Mouse (Mus musculus): Measurements from ENCODE around the gene Chst8. TPM values are rescaled to one million over a fixed set of nuclear protein-coding genes. Genes with fewer than 3 reads are reported as not detected.

Chst8 gene
- polyA plus RNA-seq, 1 experiment from 2014 or later: 14.9 TPM

DNA sequence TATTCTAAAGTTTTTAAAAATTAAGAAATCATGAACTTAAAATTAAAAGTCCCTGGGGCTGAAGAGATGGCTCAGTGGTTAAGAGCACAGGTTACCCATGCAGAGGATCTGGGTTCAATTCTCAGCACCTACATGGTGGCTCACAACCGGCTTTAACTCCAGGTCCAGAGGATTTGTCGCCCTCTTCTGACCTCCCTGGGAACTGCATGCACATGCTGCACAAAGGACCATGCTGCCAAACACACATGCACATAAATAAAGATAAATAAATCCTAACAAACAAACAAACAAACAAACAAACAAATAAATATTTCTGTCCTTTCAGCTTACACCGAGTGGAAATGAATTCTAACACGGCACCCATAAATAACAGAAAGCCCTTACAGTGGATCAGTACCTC, 55.0 kb downstream of the Chst8 start:
- 88% methylated on average over 4 of the region's 4 CpGs for WGBS
- DNase-seq: no peak
- no peaks in the 10 kb centered on the region for H3K36me3 ChIP-seq (ENCODE audit: control insufficient read depth, insufficient read depth, low read length)
- no peak overlapping the region for H3K4me3 ChIP-seq (replicated peaks; ENCODE audit: low read depth, low read length)
- H3K27me3 ChIP-seq (ENCODE audit: control insufficient read depth, insufficient read depth, low read length): no peaks in the 10 kb centered on the region
- no peak overlapping the region for H3K4me2 ChIP-seq (ENCODE audit: low read length)
- H3K4me1 ChIP-seq (ENCODE audit: control insufficient read depth, insufficient read depth, low read length): peaks cover 27% of the 10 kb centered on the region; the same call in 1 of the 2 replicates
- H3K9ac ChIP-seq (replicated peaks; ENCODE audit: low read length): no peak overlapping the region
- no peak overlapping the region for H3K27ac ChIP-seq (replicated peaks; ENCODE audit: low read depth, low read length)
- ATAC-seq (ENCODE audit: low FRiP score, low TSS enrichment): no peak
- H3K9me3 ChIP-seq (ENCODE audit: control insufficient read depth, low read length): peaks cover 4% of the 10 kb centered on the region; the same call in 1 of the 2 replicates

DNA sequence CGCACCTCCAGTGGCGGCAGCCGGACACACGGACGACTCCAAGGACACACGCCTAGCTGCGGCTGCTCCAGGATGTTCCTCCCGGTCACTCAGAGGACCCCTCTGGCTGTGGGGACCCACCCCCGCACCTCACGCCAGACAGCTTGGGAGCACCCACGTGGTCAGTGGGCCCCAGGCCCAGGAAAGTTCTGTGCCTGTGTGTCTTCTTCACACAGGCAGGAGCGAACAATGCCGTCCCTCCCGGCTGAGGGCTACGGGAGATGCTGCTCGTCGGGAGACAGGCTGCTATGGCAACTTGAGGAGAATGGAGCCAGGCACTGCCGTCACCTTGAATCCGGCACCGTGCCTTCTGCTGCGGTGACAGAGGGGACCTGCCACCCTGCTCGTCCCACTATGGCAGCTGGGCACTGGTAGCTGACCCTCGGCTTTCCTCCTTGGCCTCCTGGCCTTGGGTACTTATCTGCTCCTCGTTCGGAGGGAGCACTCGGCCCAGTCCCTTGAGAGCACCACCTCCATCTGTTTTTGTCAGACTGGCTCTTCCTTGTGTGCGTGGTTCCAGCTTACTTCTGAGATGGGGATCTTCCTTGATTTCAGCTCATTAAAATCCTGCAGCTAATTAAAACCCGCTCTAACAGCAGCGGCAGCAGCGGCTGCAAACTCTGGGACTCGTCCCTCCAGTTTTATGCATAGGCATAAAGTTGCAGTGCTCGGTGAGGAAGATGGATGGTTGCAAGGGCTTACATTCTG, 59.2 kb downstream of the Chst8 start:
- WGBS: 47% methylated on average over 32 of the region's 32 CpGs

DNA sequence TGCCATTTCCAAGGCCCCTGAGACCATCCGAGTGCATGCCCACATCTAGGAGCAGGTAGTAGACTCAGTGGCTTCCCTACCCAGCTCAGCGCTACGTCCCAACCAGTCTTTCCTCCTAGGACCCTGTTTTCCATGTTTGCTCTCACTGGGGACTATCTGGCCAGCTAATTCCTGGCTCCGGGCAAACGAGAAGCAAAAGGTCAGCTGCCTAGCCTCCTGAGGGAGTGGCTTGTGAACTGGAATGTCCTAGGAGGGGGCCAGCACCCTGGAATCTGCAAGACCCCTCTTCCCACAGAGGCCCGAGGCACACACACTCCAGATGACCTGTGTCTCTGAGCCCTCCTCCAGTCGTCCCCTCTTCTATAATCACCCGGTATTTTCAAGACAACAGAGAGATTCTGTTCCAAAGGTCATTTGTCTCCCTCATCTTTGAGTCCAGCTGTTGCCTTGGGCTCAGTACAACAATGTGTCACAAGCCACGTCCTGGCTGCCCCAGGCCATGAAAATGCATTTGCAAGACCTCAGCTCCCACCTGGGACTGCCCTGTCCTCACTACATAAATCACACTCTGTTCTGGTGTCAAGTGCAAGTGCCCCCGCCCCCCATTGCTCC, 60.3 kb downstream of the Chst8 start:
- Histone ChIP-seq H3K9me3 (ENCODE audit: control insufficient read depth, low read length) (peaks cover 4% of the 10 kb centered on the region; the same call in 1 of the 2 replicates), H3K4me1 (ENCODE audit: control insufficient read depth, insufficient read depth, low read length) (peaks cover 22% of the 10 kb centered on the region; the same call in 1 of the 2 replicates), H3K4me2 (ENCODE audit: low read length) (no peak overlapping the region), H3K9ac (replicated peaks; ENCODE audit: low read length) (no peak overlapping the region), H3K27ac (replicated peaks; ENCODE audit: low read depth, low read length) (peak overlapping the region; percentile 14; the same call in 1 of the 2 replicates), H3K27me3 (ENCODE audit: control insufficient read depth, insufficient read depth, low read length) (no peaks in the 10 kb centered on the region), H3K4me3 (replicated peaks; ENCODE audit: low read depth, low read length) (no peak overlapping the region), H3K36me3 (ENCODE audit: control insufficient read depth, insufficient read depth, low read length) (no peaks in the 10 kb centered on the region)
- DNase-seq: peak; percentile 31
- WGBS: 46% methylated on average over 10 of the region's 10 CpGs
- ATAC-seq (ENCODE audit: low FRiP score, low TSS enrichment): no peak

More for the DNA sequence above, 59.2 kb downstream of the Chst8 start:
- H3K4me3 ChIP-seq (replicated peaks; ENCODE audit: low read depth, low read length): no peak overlapping the region
- H3K4me1 ChIP-seq (ENCODE audit: control insufficient read depth, insufficient read depth, low read length): peaks cover 22% of the 10 kb centered on the region; the same call in 1 of the 2 replicates
- ATAC-seq (ENCODE audit: low FRiP score, low TSS enrichment): no peak
- DNase-seq: peak; percentile 65
- no peaks in the 10 kb centered on the region for H3K36me3 ChIP-seq (ENCODE audit: control insufficient read depth, insufficient read depth, low read length)
- no peaks in the 10 kb centered on the region for H3K27me3 ChIP-seq (ENCODE audit: control insufficient read depth, insufficient read depth, low read length)
- H3K4me2 ChIP-seq (ENCODE audit: low read length): peak overlapping the region; percentile 32
- peaks cover 4% of the 10 kb centered on the region; the same call in 1 of the 2 replicates for H3K9me3 ChIP-seq (ENCODE audit: control insufficient read depth, low read length)
- peak overlapping the region; percentile 58 for H3K27ac ChIP-seq (replicated peaks; ENCODE audit: low read depth, low read length)
- no peak overlapping the region for H3K9ac ChIP-seq (replicated peaks; ENCODE audit: low read length)

DNA sequence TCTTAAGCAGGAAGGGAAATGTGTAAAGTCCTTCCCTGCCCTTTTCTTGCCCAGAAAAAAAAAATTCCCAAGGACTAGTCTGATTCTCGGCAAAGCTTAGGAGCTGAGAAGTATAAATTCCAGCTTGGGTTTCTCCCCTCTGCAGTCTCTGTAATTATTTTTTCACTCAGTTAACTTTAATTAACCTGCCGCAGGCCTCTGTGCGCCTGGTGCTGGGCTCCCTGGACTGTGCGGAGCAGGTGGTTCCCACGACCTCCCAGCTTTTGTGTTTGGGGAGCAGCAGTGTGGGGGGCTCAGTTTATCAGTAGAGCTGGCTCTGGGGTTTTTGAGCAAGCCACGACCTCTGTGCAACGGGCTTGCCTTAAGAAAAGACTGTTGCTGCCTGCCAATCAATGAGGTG, 62.2 kb downstream of the Chst8 start:
- Histone ChIP-seq H3K4me2 (ENCODE audit: low read length) (no peak overlapping the region), H3K27me3 (ENCODE audit: control insufficient read depth, insufficient read depth, low read length) (no peaks in the 10 kb centered on the region), H3K9me3 (ENCODE audit: control insufficient read depth, low read length) (no peaks in the 10 kb centered on the region), H3K9ac (replicated peaks; ENCODE audit: low read length) (no peak overlapping the region), H3K4me1 (ENCODE audit: control insufficient read depth, insufficient read depth, low read length) (peaks cover 28% of the 10 kb centered on the region), H3K4me3 (replicated peaks; ENCODE audit: low read depth, low read length) (no peak overlapping the region), H3K27ac (replicated peaks; ENCODE audit: low read depth, low read length) (no peak overlapping the region), H3K36me3 (ENCODE audit: control insufficient read depth, insufficient read depth, low read length) (no peaks in the 10 kb centered on the region)
- DNase-seq: no peak
- 50% methylated on average over 7 of the region's 7 CpGs for WGBS
- ATAC-seq (ENCODE audit: low FRiP score, low TSS enrichment): no peak

DNA sequence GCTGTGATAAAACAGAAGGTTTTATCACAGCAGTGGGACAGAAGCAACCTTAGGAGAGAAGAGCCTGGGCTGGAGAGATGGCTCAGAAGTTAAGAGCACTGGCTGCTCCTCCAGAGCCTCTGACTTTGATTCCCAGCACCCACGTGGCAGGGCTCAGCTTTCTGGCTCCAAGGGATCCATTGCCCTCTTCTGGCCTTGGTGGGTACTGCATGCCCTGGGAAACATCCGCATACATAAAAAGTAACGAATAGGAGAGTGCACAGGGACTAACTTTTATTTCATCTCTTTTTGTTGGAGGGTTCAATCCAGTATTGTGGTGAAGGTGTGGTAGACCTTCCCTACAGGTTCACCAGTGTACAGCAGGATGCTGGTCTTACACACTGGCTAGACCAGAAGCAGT, 62.8 kb downstream of the Chst8 start:
- 48% methylated on average over 3 of the region's 3 CpGs for WGBS
- H3K9me3 ChIP-seq (ENCODE audit: control insufficient read depth, low read length): no peaks in the 10 kb centered on the region
- no peak for ATAC-seq (ENCODE audit: low FRiP score, low TSS enrichment)

DNA sequence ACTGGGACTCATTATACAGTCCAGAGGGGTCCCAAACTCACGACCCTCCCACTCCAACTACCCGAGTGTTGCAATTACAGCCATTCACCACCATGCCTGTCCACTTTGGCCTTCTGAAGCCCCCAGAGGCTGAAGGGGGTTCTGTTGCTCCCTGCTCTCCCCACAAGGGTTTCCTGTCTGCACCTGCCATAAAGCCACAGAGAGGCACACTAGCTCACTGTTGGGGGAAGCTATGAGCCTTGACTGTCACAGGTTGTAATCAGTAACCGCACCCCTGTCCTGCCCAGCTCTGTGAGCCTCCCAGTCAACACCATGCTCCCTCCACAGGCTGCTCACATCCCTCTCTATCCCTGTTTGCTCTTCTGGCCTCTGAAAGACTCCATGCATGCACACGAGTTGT, 64.0 kb downstream of the Chst8 start:
- ATAC-seq (ENCODE audit: low FRiP score, low TSS enrichment) (no peak), DNase-seq (no peak)
- Histone ChIP-seq H3K4me2 (ENCODE audit: low read length) (no peak overlapping the region), H3K36me3 (ENCODE audit: control insufficient read depth, insufficient read depth, low read length) (no peaks in the 10 kb centered on the region), H3K4me1 (ENCODE audit: control insufficient read depth, insufficient read depth, low read length) (peaks cover 20% of the 10 kb centered on the region), H3K9ac (replicated peaks; ENCODE audit: low read length) (no peak overlapping the region), H3K27ac (replicated peaks; ENCODE audit: low read depth, low read length) (no peak overlapping the region), H3K27me3 (ENCODE audit: control insufficient read depth, insufficient read depth, low read length) (no peaks in the 10 kb centered on the region), H3K9me3 (ENCODE audit: control insufficient read depth, low read length) (no peaks in the 10 kb centered on the region), H3K4me3 (replicated peaks; ENCODE audit: low read depth, low read length) (no peak overlapping the region)
- 66% methylated on average over 4 of the region's 4 CpGs for WGBS

More for the DNA sequence above, 62.8 kb downstream of the Chst8 start:
- H3K36me3 ChIP-seq (ENCODE audit: control insufficient read depth, insufficient read depth, low read length): no peaks in the 10 kb centered on the region
- H3K4me2 ChIP-seq (ENCODE audit: low read length): no peak overlapping the region
- DNase-seq: peak; percentile 22
- no peak overlapping the region for H3K9ac ChIP-seq (replicated peaks; ENCODE audit: low read length)
- H3K4me1 ChIP-seq (ENCODE audit: control insufficient read depth, insufficient read depth, low read length): peaks cover 28% of the 10 kb centered on the region
- no peaks in the 10 kb centered on the region for H3K27me3 ChIP-seq (ENCODE audit: control insufficient read depth, insufficient read depth, low read length)
- H3K27ac ChIP-seq (replicated peaks; ENCODE audit: low read depth, low read length): no peak overlapping the region
- no peak overlapping the region for H3K4me3 ChIP-seq (replicated peaks; ENCODE audit: low read depth, low read length)

DNA sequence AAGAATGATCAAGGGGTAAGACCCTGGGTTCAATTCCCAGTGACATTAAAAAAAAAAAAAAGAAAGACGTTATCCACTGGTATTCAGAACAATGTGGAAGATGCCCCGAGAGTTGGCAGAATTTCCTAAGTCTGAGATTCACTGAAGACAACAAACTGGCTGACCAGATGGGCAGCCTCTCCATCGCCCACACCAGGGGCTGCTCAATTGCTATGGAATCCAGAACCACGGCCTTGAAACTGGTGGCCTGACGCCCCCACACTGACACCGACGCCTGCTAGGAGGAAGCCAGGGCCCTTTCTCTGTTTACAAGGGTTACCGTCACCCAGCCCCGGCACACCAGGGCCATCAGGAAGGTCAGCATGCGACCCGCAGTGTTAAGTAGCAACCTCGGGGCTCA, 64.8 kb downstream of the Chst8 start:
- DNase-seq (no peak), ATAC-seq (ENCODE audit: low FRiP score, low TSS enrichment) (no peak)
- H3K4me2 ChIP-seq (ENCODE audit: low read length): no peak overlapping the region
- no peaks in the 10 kb centered on the region for H3K27me3 ChIP-seq (ENCODE audit: control insufficient read depth, insufficient read depth, low read length)
- peaks cover 14% of the 10 kb centered on the region for H3K4me1 ChIP-seq (ENCODE audit: control insufficient read depth, insufficient read depth, low read length)
- H3K27ac ChIP-seq (replicated peaks; ENCODE audit: low read depth, low read length): no peak overlapping the region
- H3K4me3 ChIP-seq (replicated peaks; ENCODE audit: low read depth, low read length): no peak overlapping the region
- no peak overlapping the region for H3K9ac ChIP-seq (replicated peaks; ENCODE audit: low read length)
- H3K36me3 ChIP-seq (ENCODE audit: control insufficient read depth, insufficient read depth, low read length): no peaks in the 10 kb centered on the region
- H3K9me3 ChIP-seq (ENCODE audit: control insufficient read depth, low read length): no peaks in the 10 kb centered on the region
- WGBS: 84% methylated on average over 12 of the region's 12 CpGs

DNA sequence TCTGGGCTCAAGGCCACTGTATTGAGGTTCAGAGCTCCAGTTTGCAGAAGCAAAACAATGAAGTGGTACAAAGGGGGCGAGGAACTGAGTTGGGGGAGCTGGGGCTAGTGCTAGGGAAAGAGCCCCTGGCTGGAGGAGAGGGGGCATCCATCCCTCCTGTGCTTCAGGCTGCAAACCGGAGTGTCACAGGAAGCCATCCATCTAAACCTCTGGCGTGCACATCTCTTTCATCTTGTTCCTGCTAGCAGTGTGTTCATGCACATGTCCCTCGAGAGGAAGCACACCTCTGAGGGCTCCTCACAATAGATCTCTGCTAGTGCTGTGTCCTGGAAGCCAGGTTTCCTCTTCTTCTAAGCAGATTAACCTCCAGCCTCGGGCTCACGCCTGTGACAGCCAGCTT, 65.9 kb downstream of the Chst8 start:
- no peak for ATAC-seq (ENCODE audit: low FRiP score, low TSS enrichment)
- peaks cover 7% of the 10 kb centered on the region; the same call in 1 of the 2 replicates for H3K4me1 ChIP-seq (ENCODE audit: control insufficient read depth, insufficient read depth, low read length)
- 45% methylated on average over 6 of the region's 6 CpGs for WGBS
- H3K9ac ChIP-seq (replicated peaks; ENCODE audit: low read length): no peak overlapping the region
- peak overlapping the region; percentile 49; the same call in 1 of the 2 replicates for H3K27ac ChIP-seq (replicated peaks; ENCODE audit: low read depth, low read length)
- H3K4me3 ChIP-seq (replicated peaks; ENCODE audit: low read depth, low read length): no peak overlapping the region
- no peaks in the 10 kb centered on the region for H3K27me3 ChIP-seq (ENCODE audit: control insufficient read depth, insufficient read depth, low read length)
- no peaks in the 10 kb centered on the region for H3K9me3 ChIP-seq (ENCODE audit: control insufficient read depth, low read length)
- no peaks in the 10 kb centered on the region for H3K36me3 ChIP-seq (ENCODE audit: control insufficient read depth, insufficient read depth, low read length)
- peak; percentile 28 for DNase-seq
- no peak overlapping the region for H3K4me2 ChIP-seq (ENCODE audit: low read length)
